Mouse (Mus musculus) ES-Bruce4 (cell line): ENCODE results near the gene Slc22a18. TPM values are rescaled to one million over a fixed set of nuclear protein-coding genes. Genes with fewer than 3 reads are reported as not detected.
A peak's percentile ranks its signal among the peaks of the same experiment; 100 is the strongest.
"Not testable (repeated sequence)": the region's sequence is repeated elsewhere in the genome, so short reads cannot be mapped to it uniquely, and the experiment has no call there.

Source experiments
- H3K27ac ChIP-seq: 2 replicates; pipeline ENCODE4 v1.5.1; 2012; ENCODE audit warnings: low read length, inconsistent platforms; ENCODE audit not compliant: insufficient read depth
- H3K27me3 ChIP-seq: 2 replicates; pipeline ENCODE4 v1.6.1; 2012; ENCODE audit warnings: mild to moderate bottlenecking, low read length, inconsistent platforms; ENCODE audit not compliant: control insufficient read depth, poor library complexity, insufficient read depth, severe bottlenecking
- H3K36me3 ChIP-seq: 2 replicates; pipeline ENCODE4 v1.6.1; 2012; ENCODE audit warnings: inconsistent platforms, mild to moderate bottlenecking, low read length, moderate library complexity; ENCODE audit not compliant: control insufficient read depth, poor library complexity, insufficient read depth, severe bottlenecking
- H3K4me1 ChIP-seq: one replicate; pipeline ENCODE4 v1.8.1; 2011; ENCODE audit warnings: low read length; ENCODE audit not compliant: control insufficient read depth, insufficient read depth
- H3K4me3 ChIP-seq: 2 replicates; pipeline ENCODE4 v1.5.1; 2011; ENCODE audit warnings: low read depth, mild to moderate bottlenecking, low read length
- H3K9ac ChIP-seq: 2 replicates; pipeline ENCODE4 v1.6.1; 2012; ENCODE audit warnings: low read depth, mild to moderate bottlenecking, inconsistent platforms; ENCODE audit not compliant: poor library complexity, severe bottlenecking
- H3K9me3 ChIP-seq: replicated peaks from 2 replicates; pipeline ENCODE4 v1.6.1; 2012; ENCODE audit warnings: mild to moderate bottlenecking, low read length, inconsistent platforms; ENCODE audit not compliant: control insufficient read depth, poor library complexity, insufficient read depth, severe bottlenecking
- CTCF ChIP-seq: IDR thresholded peaks from one replicate; pipeline ENCODE4 v1.8.1; 2011; ENCODE audit warnings: low read depth, low read length
- EP300 ChIP-seq: IDR thresholded peaks from 2 replicates; pipeline ENCODE4 v1.6.1; 2011; ENCODE audit warnings: low read depth, low read length; ENCODE audit not compliant: insufficient read depth
- POLR2A ChIP-seq: IDR thresholded peaks from one replicate; pipeline ENCODE4 v1.8.1; 2011; ENCODE audit warnings: low read length; ENCODE audit not compliant: insufficient read depth
- polyA plus RNA-seq: library from polyadenylated mRNA; stranded (reverse); fragments of >200 nt; gene quantifications from 2 replicates; pipeline ENCODE4 v1.2.4, GENCODE M21; 2011; ENCODE audit warnings: low read depth; ENCODE audit not compliant: missing spikeins, insufficient read depth, insufficient read length

Gene Slc22a18
- polyA plus RNA-seq, 1 experiment, result 4.5 TPM

GRCm38 (mm10) chr7:143532410-143532809 lies 58.9 kb downstream of the Slc22a18 start:
- TF ChIP-seq CTCF, result no peak
- no peak for TF ChIP-seq POLR2A
- no peak for TF ChIP-seq EP300
- no peaks in the 10 kb centered on the region for H3K4me1 ChIP-seq
- H3K27me3 ChIP-seq, result no peaks in the 10 kb centered on the region
- H3K9me3 ChIP-seq, result no peaks in the 10 kb centered on the region
- H3K36me3 ChIP-seq, result peaks cover 81% of the 10 kb centered on the region
- H3K9ac ChIP-seq, result no peak overlapping the region
- no peak overlapping the region for H3K27ac ChIP-seq
- H3K4me3 ChIP-seq, result no peak overlapping the region

DNA sequence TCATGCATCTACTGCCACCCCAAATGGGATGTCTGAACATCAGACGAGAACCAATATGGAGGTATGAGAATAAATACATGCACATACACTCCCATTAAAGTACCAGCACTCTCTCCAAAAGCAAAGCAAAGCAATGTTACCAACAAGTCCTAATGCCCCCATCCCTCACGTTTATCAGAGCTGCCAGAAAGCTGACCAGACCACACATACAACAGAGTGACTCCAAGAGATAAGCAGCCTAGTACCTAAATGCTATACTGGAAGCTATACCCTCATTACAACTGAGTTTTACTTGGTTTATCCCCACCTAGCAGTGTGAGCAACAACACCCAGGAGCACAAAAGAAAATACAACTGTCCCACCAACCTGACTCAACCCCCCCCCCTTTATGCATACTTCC lies 59.7 kb downstream of the Slc22a18 start:
- H3K27ac ChIP-seq, result no peak overlapping the region
- H3K9ac ChIP-seq, result no peak overlapping the region
- no peak for TF ChIP-seq POLR2A
- TF ChIP-seq EP300, result no peak
- no peak for TF ChIP-seq CTCF
- no peaks in the 10 kb centered on the region for H3K4me1 ChIP-seq
- H3K36me3 ChIP-seq, result peaks cover 81% of the 10 kb centered on the region
- H3K4me3 ChIP-seq, result no peak overlapping the region
- no peaks in the 10 kb centered on the region for H3K9me3 ChIP-seq
- no peaks in the 10 kb centered on the region for H3K27me3 ChIP-seq

DNA sequence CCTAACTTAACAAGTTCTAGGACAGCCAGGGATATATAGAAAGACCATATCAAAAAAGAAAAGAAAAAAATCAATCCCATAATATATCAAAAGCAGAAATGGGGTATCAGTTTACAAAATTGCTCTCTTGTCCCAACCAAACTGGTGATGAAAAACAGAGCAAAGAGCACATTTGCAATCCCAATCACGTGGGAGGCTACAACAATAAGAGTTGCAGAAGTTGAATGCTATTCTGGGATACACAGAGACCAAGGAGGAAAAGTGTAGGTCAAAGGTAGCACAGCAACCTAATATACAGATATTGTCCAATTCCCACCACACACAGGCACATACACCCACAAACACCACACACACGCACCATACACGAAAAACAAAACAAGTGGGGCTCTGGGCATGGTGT lies 62.7 kb downstream of the Slc22a18 start:
- TF ChIP-seq POLR2A (no peak), EP300 (no peak), CTCF (no peak)
- Histone ChIP-seq H3K9ac (no peak overlapping the region), H3K36me3 (peaks cover 68% of the 10 kb centered on the region), H3K4me3 (no peak overlapping the region), H3K27me3 (no peaks in the 10 kb centered on the region), H3K4me1 (no peaks in the 10 kb centered on the region), H3K9me3 (no peaks in the 10 kb centered on the region), H3K27ac (no peak overlapping the region)

GRCm38 (mm10) chr7:143538229-143538628 lies 64.7 kb downstream of the Slc22a18 start:
- not testable (repeated sequence) for H3K27ac ChIP-seq, H3K4me1 ChIP-seq, H3K4me3 ChIP-seq, H3K27me3 ChIP-seq, H3K9ac ChIP-seq, H3K9me3 ChIP-seq
- H3K36me3 ChIP-seq, result peaks cover 54% of the 10 kb centered on the region

GRCm38 (mm10) chr7:143538671-143539070 lies 65.1 kb downstream of the Slc22a18 start:
- no peaks in the 10 kb centered on the region for H3K9me3 ChIP-seq
- TF ChIP-seq EP300, result no peak
- no peak for TF ChIP-seq CTCF
- TF ChIP-seq POLR2A, result no peak
- H3K36me3 ChIP-seq, result peaks cover 50% of the 10 kb centered on the region
- H3K4me3 ChIP-seq, result no peak overlapping the region
- no peaks in the 10 kb centered on the region for H3K4me1 ChIP-seq
- no peak overlapping the region for H3K27ac ChIP-seq
- H3K9ac ChIP-seq, result no peak overlapping the region
- no peaks in the 10 kb centered on the region for H3K27me3 ChIP-seq

DNA sequence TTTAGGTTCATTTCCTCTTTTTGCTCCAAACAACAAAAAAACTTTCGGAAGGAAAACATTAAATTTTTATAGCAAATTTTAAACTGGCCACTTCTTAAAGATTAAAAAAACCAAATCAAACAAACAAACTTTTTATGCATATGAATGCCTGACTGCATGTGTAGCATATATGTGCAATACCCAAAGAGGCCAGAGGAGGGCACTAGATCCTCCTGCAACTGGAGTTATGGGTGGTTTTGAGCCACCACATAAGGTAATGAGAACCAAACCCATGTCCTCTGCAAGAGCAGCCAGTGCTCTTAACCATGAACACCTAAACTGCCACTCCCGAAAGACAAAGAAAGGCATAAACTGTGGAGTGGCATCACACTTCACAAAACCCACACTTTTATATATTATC lies 70.8 kb downstream of the Slc22a18 start:
- Histone ChIP-seq H3K4me3 (no peak overlapping the region), H3K27ac (no peak overlapping the region), H3K9ac (no peak overlapping the region), H3K27me3 (no peaks in the 10 kb centered on the region), H3K4me1 (no peaks in the 10 kb centered on the region), H3K9me3 (no peaks in the 10 kb centered on the region), H3K36me3 (0 out of 2 replicates have a peak, but pooled peaks cover 9% of the 10 kb centered on the region)
- TF ChIP-seq POLR2A (no peak), EP300 (no peak), CTCF (no peak)

- H3K9ac ChIP-seq, result 0 out of 2 replicates have a peak overlapping the region, but pooled peaks have one; percentile 36
- no peak overlapping the region for H3K4me3 ChIP-seq
- H3K9me3 ChIP-seq, result no peaks in the 10 kb centered on the region
- H3K27me3 ChIP-seq, result no peaks in the 10 kb centered on the region
- H3K27ac ChIP-seq, result no peak overlapping the region
- H3K4me1 ChIP-seq, result no peaks in the 10 kb centered on the region
- H3K36me3 ChIP-seq, result 0 out of 2 replicates have a peak, but pooled peaks cover 2% of the 10 kb centered on the region
- no peak for TF ChIP-seq POLR2A
- no peak for TF ChIP-seq CTCF
- TF ChIP-seq EP300, result no peak
These were observed 73.0 kb downstream of the Slc22a18 start for GRCm38 (mm10) chr7:143546554-143546953.
